Mouse (Mus musculus) myocyte (in vitro differentiated cells): ENCODE results near the gene Cdk5rap3.

ENCODE experiments used
- CEBPB ChIP-seq: IDR thresholded peaks from 2 replicates; pipeline ENCODE4 v1.6.1; 2011; ENCODE audit warnings: mild to moderate bottlenecking, moderate library complexity; ENCODE audit not compliant: poor library complexity, insufficient read depth, severe bottlenecking
- E2F4 ChIP-seq: IDR thresholded peaks from one replicate; pipeline ENCODE4 v1.6.1; 2011; ENCODE audit warnings: mild to moderate bottlenecking, control low read depth, moderate library complexity; ENCODE audit not compliant: insufficient read depth
- MAX ChIP-seq: IDR thresholded peaks from one replicate; pipeline ENCODE4 v1.6.1; 2011; ENCODE audit warnings: low read depth, mild to moderate bottlenecking, control low read depth
- MYOD1 ChIP-seq, 3 experiments: IDR thresholded peaks; one replicate each; pipeline ENCODE4 v1.6.1; 2011; ENCODE audit warnings: control low read depth in 2 of 3, low read depth in 2 of 3, mild to moderate bottlenecking in 2 of 3, moderate library complexity in 1 of 3; ENCODE audit not compliant: insufficient read length in 2 of 3, control insufficient read depth in 1 of 3
- MYOG ChIP-seq, 3 experiments: IDR thresholded peaks; one replicate each; pipeline ENCODE4 v1.6.1; 2011; ENCODE audit warnings: control low read depth in 2 of 3, low read depth in 2 of 3, mild to moderate bottlenecking in 2 of 3; ENCODE audit not compliant: insufficient read length in 2 of 3, control insufficient read depth in 1 of 3, insufficient read depth in 1 of 3
- POLR2A ChIP-seq: IDR thresholded peaks from one replicate; pipeline ENCODE4 v1.6.1; 2011; ENCODE audit warnings: low read depth, mild to moderate bottlenecking, control low read depth, moderate library complexity; ENCODE audit not compliant: insufficient read length
- POLR2AphosphoS2 ChIP-seq: IDR thresholded peaks from one replicate; pipeline ENCODE4 v1.6.1; 2011; ENCODE audit warnings: low read depth, control low read depth; ENCODE audit not compliant: insufficient read length
- SRF ChIP-seq: IDR thresholded peaks from one replicate; pipeline ENCODE4 v1.6.1; 2011; ENCODE audit warnings: low read depth; ENCODE audit not compliant: control insufficient read depth, insufficient read length
- TCF3 ChIP-seq: IDR thresholded peaks from one replicate; pipeline ENCODE4 v1.6.1; 2011; ENCODE audit warnings: low read depth, control low read depth; ENCODE audit not compliant: insufficient read length
- USF1 ChIP-seq: IDR thresholded peaks from one replicate; pipeline ENCODE4 v1.6.1; 2011; ENCODE audit warnings: low read depth, mild to moderate bottlenecking, control low read depth, moderate library complexity

GRCm38 (mm10) chr11:96941989-96942590, 25.8 kb upstream of the Cdk5rap3 start:
- TF ChIP-seq CEBPB: no peak
- TF ChIP-seq SRF: no peak
- no peak for TF ChIP-seq POLR2A
- no peak for TF ChIP-seq MYOD1 (IDR thresholded peaks at IDR 0.05; ENCODE audit: control insufficient read depth in 1 of 3, insufficient read length in 2 of 3, low read depth in 2 of 3)
- TF ChIP-seq E2F4: no peak
- TF ChIP-seq TCF3: no peak
- TF ChIP-seq USF1: no peak
- no peak for TF ChIP-seq MAX
- TF ChIP-seq MYOG (IDR thresholded peaks at IDR 0.05; ENCODE audit: control insufficient read depth in 1 of 3, insufficient read depth in 1 of 3, insufficient read length in 2 of 3, low read depth in 2 of 3): no peak
- no peak for TF ChIP-seq POLR2AphosphoS2
